ENCODE assay signal across 22 mouse cellular contexts in genomic region chr1:136512317-136512716, GRCm38 (mm10). TPM values are rescaled to one million over a fixed set of nuclear protein-coding genes. Genes with fewer than 3 reads are reported as not detected.
DNase-seq lines count a peak whose midpoint lies in the region; ATAC-seq lines count a peak whose summit lies in the region.
"Had no signal": no experiment of that assay in that cellular context is flagged by ENCODE, and none has a peak within 500 bp of the region (broad histone marks: within the 10 kb centered on the region; RNA-seq: fewer than 3 reads in every experiment).

No protein-coding gene starts in this region.

- H3K27me3 ChIP-seq in intestine, embryonic 16.5 days (replicated peaks; ENCODE audit: control insufficient read depth, insufficient read depth, low read length) = no peaks in the 10 kb centered on the region
- no peaks in the 10 kb centered on the region for H3K27me3 ChIP-seq in intestine, embryonic 15.5 days (replicated peaks)
- H3K27me3 ChIP-seq in limb, embryonic 12.5 days = no peaks in the 10 kb centered on the region
- H3K27me3 ChIP-seq in forebrain, embryonic 12.5 days = no peaks in the 10 kb centered on the region
- H3K27me3 ChIP-seq: midbrain, embryonic 13.5 days had no signal

- no peaks in the 10 kb centered on the region for H3K9me3 ChIP-seq in intestine, embryonic 16.5 days (ENCODE audit: control insufficient read depth, low read length)
- H3K9me3 ChIP-seq in intestine, embryonic 15.5 days = no peaks in the 10 kb centered on the region
- no peaks in the 10 kb centered on the region for H3K9me3 ChIP-seq in limb, embryonic 12.5 days
- no peaks in the 10 kb centered on the region for H3K9me3 ChIP-seq in forebrain, embryonic 12.5 days
- H3K9me3 ChIP-seq: embryonic facial prominence, embryonic 10.5 days; midbrain, embryonic 13.5 days had no signal

- DNase-seq in embryo, embryonic 11 days = peak; percentile 34
- no peak for DNase-seq in embryo, embryonic 9.5 days (ENCODE audit: extremely low spot score)
- peak; percentile 38 for DNase-seq in embryo, embryonic 11.5 days (ENCODE audit: low read depth, low spot score)
- DNase-seq in layer of hippocampus, adult 11-12 months (ENCODE audit: low spot score) = no peak
- DNase-seq: adrenal gland, postnatal 10 days; B cell, adult 2 months; cerebellum, adult 8-10 months; kidney, adult 18-20 months; kidney, postnatal 4 days; layer of hippocampus, postnatal 36 days; left cerebral cortex, postnatal 4 days; liver, postnatal 0 days; lung, postnatal 4 days; thymus, adult 2 months had no signal

- WGBS in intestine, embryonic 16.5 days = 22% methylated on average over 6 of the region's 6 CpGs
- WGBS in intestine, embryonic 15.5 days = 22% methylated on average over 6 of the region's 6 CpGs
- WGBS in limb, embryonic 12.5 days = 8% methylated on average over 6 of the region's 6 CpGs
- WGBS in forebrain, embryonic 12.5 days = 87% methylated on average over 6 of the region's 6 CpGs

- H3K9ac ChIP-seq in intestine, embryonic 16.5 days (ENCODE audit: low read depth, low read length) = no peak overlapping the region
- no peak overlapping the region for H3K9ac ChIP-seq in intestine, embryonic 15.5 days
- no peak overlapping the region for H3K9ac ChIP-seq in limb, embryonic 12.5 days (replicated peaks)
- H3K9ac ChIP-seq in forebrain, embryonic 12.5 days = no peak overlapping the region
- H3K9ac ChIP-seq: liver, postnatal 0 days; midbrain, embryonic 13.5 days had no signal

- ATAC-seq in intestine, embryonic 16.5 days = peak; percentile 53; the same call in 1 of the 2 replicates
- ATAC-seq in intestine, embryonic 15.5 days = no peak
- peak; percentile 75 for ATAC-seq in limb, embryonic 12.5 days (ENCODE audit: insufficient number of reproducible peaks, insufficient read depth, low FRiP score, low TSS enrichment, low read depth)
- no peak for ATAC-seq in forebrain, embryonic 12.5 days (ENCODE audit: low FRiP score)
- ATAC-seq: forebrain, embryonic 16.5 days; liver, postnatal 0 days; midbrain, embryonic 13.5 days had no signal

- H3K4me2 ChIP-seq in intestine, embryonic 16.5 days (ENCODE audit: low read depth, low read length) = no peak overlapping the region
- no peak overlapping the region for H3K4me2 ChIP-seq in intestine, embryonic 15.5 days (replicated peaks)
- H3K4me2 ChIP-seq in limb, embryonic 12.5 days = no peak overlapping the region
- no peak overlapping the region for H3K4me2 ChIP-seq in forebrain, embryonic 12.5 days
- H3K4me2 ChIP-seq: midbrain, embryonic 13.5 days had no signal

- H3K4me3 ChIP-seq in intestine, embryonic 16.5 days (ENCODE audit: low read length) = no peak overlapping the region
- H3K4me3 ChIP-seq in intestine, embryonic 15.5 days (replicated peaks) = no peak overlapping the region
- H3K4me3 ChIP-seq in limb, embryonic 12.5 days (replicated peaks) = no peak overlapping the region
- no peak overlapping the region for H3K4me3 ChIP-seq in forebrain, embryonic 12.5 days (replicated peaks)
- H3K4me3 ChIP-seq: embryonic facial prominence, embryonic 10.5 days; erythroblast, embryonic 14.5 days; midbrain, embryonic 13.5 days had no signal

- H3K4me1 ChIP-seq in intestine, embryonic 16.5 days (ENCODE audit: control insufficient read depth, insufficient read depth, low read length) = no peaks in the 10 kb centered on the region
- no peaks in the 10 kb centered on the region for H3K4me1 ChIP-seq in intestine, embryonic 15.5 days (replicated peaks)
- peaks cover 10% of the 10 kb centered on the region for H3K4me1 ChIP-seq in limb, embryonic 12.5 days (replicated peaks)
- no peaks in the 10 kb centered on the region for H3K4me1 ChIP-seq in forebrain, embryonic 12.5 days
- H3K4me1 ChIP-seq: embryonic facial prominence, embryonic 10.5 days; midbrain, embryonic 13.5 days had no signal

- H3K27ac ChIP-seq in intestine, embryonic 16.5 days (ENCODE audit: low read length) = no peak overlapping the region
- H3K27ac ChIP-seq in intestine, embryonic 15.5 days = no peak overlapping the region
- peak overlapping the region; percentile 46; the same call in 1 of the 2 replicates for H3K27ac ChIP-seq in limb, embryonic 12.5 days
- H3K27ac ChIP-seq in forebrain, embryonic 12.5 days = no peak overlapping the region
- H3K27ac ChIP-seq: embryonic facial prominence, embryonic 10.5 days; midbrain, embryonic 13.5 days had no signal

- H3K36me3 ChIP-seq in intestine, embryonic 16.5 days (ENCODE audit: control insufficient read depth, insufficient read depth, low read length) = no peaks in the 10 kb centered on the region
- 0 out of 2 replicates have a peak, but pooled peaks cover 3% of the 10 kb centered on the region for H3K36me3 ChIP-seq in intestine, embryonic 15.5 days
- H3K36me3 ChIP-seq in limb, embryonic 12.5 days = peaks cover 32% of the 10 kb centered on the region
- peaks cover 52% of the 10 kb centered on the region for H3K36me3 ChIP-seq in forebrain, embryonic 12.5 days (replicated peaks)

RNA-seq across cellular contexts. Expression of gene Kif14, which starts 46.2 kb away (rescaled TPM):
- polyA plus RNA-seq in intestine, embryonic 16.5 days (2015; fragmentation: Nextera tagmentation; extraction: Ambion mirVana) = 2.5 and 2.7 TPM in 2 replicates
- 4.0 and 4.6 TPM in 2 replicates for polyA plus RNA-seq in intestine, embryonic 15.5 days (2015; fragmentation: Nextera tagmentation; extraction: Ambion mirVana)
- 8.8 and 9.8 TPM in 2 replicates for polyA plus RNA-seq in limb, embryonic 12.5 days (2016; fragmentation: Nextera tagmentation; extraction: Ambion mirVana)
- polyA plus RNA-seq in forebrain, embryonic 12.5 days (2016; fragmentation: Nextera tagmentation; extraction: Ambion mirVana) = 10.2 TPM in 2 replicates

Comparison
In these comparisons a context has a peak if more than half of its experiments do, and no peak if none do; other contexts are left out.
1. DNase-seq: peak in embryo, embryonic 11 days (single experiment) and embryo, embryonic 11.5 days (single experiment); none in embryo, embryonic 9.5 days (single experiment) and layer of hippocampus, adult 11-12 months (single experiment).
2. ATAC-seq: peak in intestine, embryonic 16.5 days (single experiment) and limb, embryonic 12.5 days (single experiment); none in intestine, embryonic 15.5 days (single experiment) and forebrain, embryonic 12.5 days (single experiment).